Mouse (Mus musculus) stomach, postnatal 0 days (tissue): ENCODE data around the gene Syt7. TPM values are rescaled to one million over a fixed set of nuclear protein-coding genes. Genes with fewer than 3 reads are reported as not detected.

Source experiments
- ATAC-seq: fragments of 200-750 bp; cut with Nextera tagmentation; 2 replicates; pipeline ENCODE4 v1.8.0; 2017; ENCODE audit not compliant: low FRiP score, low TSS enrichment
- DNase-seq: peaks from one replicate; pipeline ENCODE4 v3.0.0-alpha.2; 2016; ENCODE audit warnings: low spot score
- H3K27ac ChIP-seq: fragments of 300-500 bp; sonication (generic); replicated peaks from 2 replicates; pipeline ENCODE4 v1.5.1; 2014; ENCODE audit warnings: mild to moderate bottlenecking, control low read depth
- H3K27me3 ChIP-seq: fragments of 300-500 bp; sonication (generic); 2 replicates; pipeline ENCODE4 v1.6.1; 2014; ENCODE audit warnings: low read length; ENCODE audit not compliant: control insufficient read depth, insufficient read depth
- H3K36me3 ChIP-seq: fragments of 300-500 bp; sonication (generic); 2 replicates; pipeline ENCODE4 v1.6.1; 2014; ENCODE audit warnings: low read length, mixed read lengths; ENCODE audit not compliant: control insufficient read depth, insufficient read depth
- H3K4me1 ChIP-seq: fragments of 300-500 bp; sonication (generic); replicated peaks from 2 replicates; pipeline ENCODE4 v1.6.1; 2014; ENCODE audit warnings: antibody characterized with exemption; ENCODE audit not compliant: control insufficient read depth, insufficient read depth
- H3K4me2 ChIP-seq: fragments of 300-500 bp; sonication (generic); replicated peaks from 2 replicates; pipeline ENCODE4 v1.6.1; 2014; ENCODE audit warnings: low read depth, mild to moderate bottlenecking, control low read depth, moderate library complexity
- H3K4me3 ChIP-seq: fragments of 300-500 bp; sonication (generic); 2 replicates; pipeline ENCODE4 v1.5.1; 2014; ENCODE audit warnings: low read depth, low read length, control low read depth
- H3K9ac ChIP-seq: fragments of 300-500 bp; sonication (generic); 2 replicates; pipeline ENCODE4 v1.6.1; 2014; ENCODE audit warnings: mild to moderate bottlenecking, low read length, control low read depth, mixed read lengths
- H3K9me3 ChIP-seq: fragments of 300-500 bp; sonication (generic); 2 replicates; pipeline ENCODE4 v1.6.1; 2016; ENCODE audit warnings: low read length; ENCODE audit not compliant: control insufficient read depth
- CTCF ChIP-seq: IDR thresholded peaks from 2 replicates; pipeline ENCODE4 v1.5.1; 2016; ENCODE audit warnings: antibody characterized with exemption, low read depth, mild to moderate bottlenecking, moderate library complexity
- EP300 ChIP-seq: optimal IDR thresholded peaks from 2 replicates; pipeline ENCODE3; 2016; ENCODE audit warnings: antibody characterized with exemption
- WGBS: fragments of 180-500 bp; shearing (Covaris S2); extraction: QIAGEN DNeasy Blood & Tissue Kit; methylation state at CpG from one replicate; pipeline ENCODE4 v1.1.7; 2014; 5-methylcytosine and 5-hydroxymethylcytosine counted together
- polyA plus RNA-seq: library from polyadenylated mRNA; unstranded; fragments of >200 nt; fragmentation: Nextera tagmentation; extraction: Ambion mirVana; gene quantifications from 2 replicates; pipeline ENCODE4 v1.2.1, GENCODE M21; 2015

Syt7 gene
- polyA plus RNA-seq, 1 experiment from 2014 or later, result 2.7 TPM

GRCm38 (mm10) chr19:10427431-10427830 is 38.5 kb downstream of the Syt7 start:
- Histone ChIP-seq H3K9ac (no peak overlapping the region), H3K27me3 (no peaks in the 10 kb centered on the region), H3K4me2 (no peak overlapping the region), H3K36me3 (no peaks in the 10 kb centered on the region), H3K4me3 (no peak overlapping the region), H3K27ac (no peak overlapping the region), H3K9me3 (no peaks in the 10 kb centered on the region), H3K4me1 (0 out of 2 replicates have a peak, but pooled peaks cover 4% of the 10 kb centered on the region)
- WGBS, result 59% methylated on average over 9 of the region's 9 CpGs
- ATAC-seq, result no peak
- TF ChIP-seq CTCF (no peak), EP300 (no peak)
- DNase-seq, result no peak

GRCm38 (mm10) chr19:10429371-10429770 is 40.5 kb downstream of the Syt7 start:
- TF ChIP-seq EP300 (no peak), CTCF (no peak)
- ATAC-seq, result no peak
- H3K27ac ChIP-seq, result no peak overlapping the region
- H3K36me3 ChIP-seq, result no peaks in the 10 kb centered on the region
- no peak for DNase-seq
- H3K4me3 ChIP-seq, result no peak overlapping the region
- H3K9ac ChIP-seq, result no peak overlapping the region
- H3K4me1 ChIP-seq, result 0 out of 2 replicates have a peak, but pooled peaks cover 4% of the 10 kb centered on the region
- H3K9me3 ChIP-seq, result no peaks in the 10 kb centered on the region
- no peak overlapping the region for H3K4me2 ChIP-seq
- no peaks in the 10 kb centered on the region for H3K27me3 ChIP-seq
- 69% methylated on average over 8 of the region's 8 CpGs for WGBS

GRCm38 (mm10) chr19:10431410-10431809 is 42.5 kb downstream of the Syt7 start:
- TF ChIP-seq CTCF (no peak), EP300 (no peak)
- H3K4me3 ChIP-seq, result no peak overlapping the region
- 39% methylated on average over 3 of the region's 3 CpGs for WGBS
- no peaks in the 10 kb centered on the region for H3K36me3 ChIP-seq
- no peak overlapping the region for H3K4me2 ChIP-seq
- no peaks in the 10 kb centered on the region for H3K27me3 ChIP-seq
- no peak overlapping the region for H3K27ac ChIP-seq
- H3K9me3 ChIP-seq, result no peaks in the 10 kb centered on the region
- 0 out of 2 replicates have a peak, but pooled peaks cover 4% of the 10 kb centered on the region for H3K4me1 ChIP-seq
- no peak overlapping the region for H3K9ac ChIP-seq
- no peak for ATAC-seq
- DNase-seq, result no peak

- WGBS, result 57% methylated on average over 4 of the region's 4 CpGs
- no peak for ATAC-seq
- no peaks in the 10 kb centered on the region for H3K9me3 ChIP-seq
Observed at GRCm38 (mm10) chr19:10431841-10432240, 43.0 kb downstream of the Syt7 start.

GRCm38 (mm10) chr19:10433225-10433624 is 44.3 kb downstream of the Syt7 start:
- 78% methylated on average over 7 of the region's 7 CpGs for WGBS
- Histone ChIP-seq H3K4me2 (no peak overlapping the region), H3K4me1 (0 out of 2 replicates have a peak, but pooled peaks cover 4% of the 10 kb centered on the region), H3K9me3 (no peaks in the 10 kb centered on the region), H3K4me3 (no peak overlapping the region), H3K27ac (no peak overlapping the region), H3K9ac (no peak overlapping the region), H3K27me3 (no peaks in the 10 kb centered on the region), H3K36me3 (no peaks in the 10 kb centered on the region)
- TF ChIP-seq EP300, result no peak
- TF ChIP-seq CTCF, result no peak
- no peak for ATAC-seq
- no peak for DNase-seq

More at GRCm38 (mm10) chr19:10431841-10432240, 43.0 kb downstream of the Syt7 start:
- H3K27ac ChIP-seq, result no peak overlapping the region
- no peak for DNase-seq
- no peaks in the 10 kb centered on the region for H3K36me3 ChIP-seq
- H3K4me3 ChIP-seq, result no peak overlapping the region
- TF ChIP-seq EP300 (no peak), CTCF (no peak)
- no peak overlapping the region for H3K4me2 ChIP-seq
- no peak overlapping the region for H3K9ac ChIP-seq
- H3K27me3 ChIP-seq, result no peaks in the 10 kb centered on the region
- H3K4me1 ChIP-seq, result 0 out of 2 replicates have a peak, but pooled peaks cover 4% of the 10 kb centered on the region

- Histone ChIP-seq H3K4me2 (no peak overlapping the region), H3K27ac (no peak overlapping the region), H3K4me1 (0 out of 2 replicates have a peak, but pooled peaks cover 4% of the 10 kb centered on the region), H3K9me3 (no peaks in the 10 kb centered on the region), H3K27me3 (no peaks in the 10 kb centered on the region), H3K36me3 (no peaks in the 10 kb centered on the region), H3K9ac (no peak overlapping the region), H3K4me3 (no peak overlapping the region)
- no peak for TF ChIP-seq EP300
- TF ChIP-seq CTCF, result no peak
- WGBS, result 58% methylated on average over 9 of the region's 9 CpGs
- DNase-seq, result no peak
- no peak for ATAC-seq
Observed at GRCm38 (mm10) chr19:10433879-10434540, 45.1 kb downstream of the Syt7 start.
